Mouse (Mus musculus): ENCODE data around the gene Klra6.
"Not testable (repeated sequence)": the region's sequence is repeated elsewhere in the genome, so short reads cannot be mapped to it uniquely, and the experiment has no call there.

Gene Klra6

GRCm38 (mm10) chr6:130026854-130027253 is at the start of gene Klra6:
Gene Klra6 (minus strand): TSS chr6:130026954.
- in situ Hi-C loops (cut with MboI, MseI): no loop called here

GRCm38 (mm10) chr6:130067171-130067570 is 40.4 kb upstream of the Klra6 start, which contains the start of gene Klra4:
Gene Klra4 (minus strand): TSS chr6:130067271.
- in situ Hi-C loops (cut with MboI, MseI): not testable (repeated sequence)

- in situ Hi-C loops (cut with MboI, MseI): no loop called here
Measured at GRCm38 (mm10) chr6:130065196-130065595, 38.4 kb upstream of the Klra6 start.

GRCm38 (mm10) chr6:130035146-130035545 is 8.4 kb upstream of the Klra6 start:
- in situ Hi-C loops (cut with MboI, MseI): not testable (repeated sequence)

- in situ Hi-C loops (cut with MboI, MseI): not testable (repeated sequence)
Measured at GRCm38 (mm10) chr6:130031493-130032089, 4.8 kb upstream of the Klra6 start.

Measured in T-helper 1 cell (primary cell).